In the genomic region with DNA sequence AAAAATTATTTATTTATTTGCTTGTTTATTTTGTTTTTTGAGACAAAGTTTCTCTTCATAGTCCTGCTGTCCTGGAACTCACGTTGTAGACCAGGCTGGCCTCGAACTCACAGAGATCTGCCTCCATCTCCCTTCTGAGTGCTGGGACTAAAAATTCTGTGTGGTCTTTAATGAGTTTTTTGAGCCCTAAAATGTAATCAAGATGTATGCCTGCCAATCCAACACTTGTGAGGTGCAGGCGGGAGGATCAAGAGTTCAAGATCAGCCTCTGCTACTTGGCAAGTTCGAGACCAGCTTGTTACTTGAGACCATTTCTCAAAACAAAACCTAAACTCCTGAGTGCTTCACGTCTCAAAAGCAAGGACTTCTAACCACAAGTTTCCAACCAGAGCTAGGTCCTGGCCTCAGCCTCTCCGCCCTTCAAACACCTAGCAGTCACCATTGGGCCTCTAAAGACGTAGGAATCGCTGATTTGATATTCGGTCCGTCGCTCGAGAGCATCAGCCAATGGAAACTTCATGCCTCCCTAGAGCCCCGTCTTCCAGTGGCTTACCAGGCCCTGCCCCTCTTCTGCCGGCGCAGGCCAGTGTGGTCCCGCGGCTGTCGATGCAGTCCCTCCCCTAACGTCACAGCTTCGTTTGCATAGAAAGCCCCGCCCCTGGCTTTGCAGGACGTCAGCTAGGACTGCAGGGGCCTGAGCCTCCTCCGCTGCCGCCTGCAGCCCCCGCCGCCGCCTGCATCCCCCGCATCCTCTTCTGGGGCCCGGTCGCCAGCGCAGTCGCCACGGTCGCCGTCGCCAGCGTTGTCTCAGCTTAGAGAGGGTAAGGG, we compare ENCODE assay signal across 8 mouse cellular contexts. TPM values are rescaled to one million over a fixed set of nuclear protein-coding genes. Genes with fewer than 3 reads are reported as not detected.
DNase-seq lines count a peak whose midpoint lies in the region; ATAC-seq lines count a peak whose summit lies in the region.

TSS of gene Rab3a (plus strand) at position 637 of the 828 bp plus-strand sequence.

- H3K9me3 ChIP-seq in hindbrain, embryonic 11.5 days (ENCODE audit: control insufficient read depth, low read length) = no peaks in the 10 kb centered on the region

- DNase-seq in MN1 (ENCODE audit: low spot score) = peak; percentile 99
- peak; percentile 98 for DNase-seq in cerebellum, adult 9-10 months
- peak; percentile 98 for DNase-seq in frontal cortex, adult 2 months (ENCODE audit: extremely low spot score in 1 of 2, low spot score in 1 of 2)
- peak; percentile 98 for DNase-seq in hindbrain, embryonic 11.5 days (ENCODE audit: low spot score)
- peak; percentile 95 to 96 for DNase-seq in layer of hippocampus, postnatal 10 days (ENCODE audit: low spot score in 2 of 2)
- peak; percentile 99 for DNase-seq in lung, postnatal 10 days
- DNase-seq in ovary, postnatal 36 days (ENCODE audit: low spot score) = peak; percentile 93
- DNase-seq in thymus, postnatal 25 days = peak; percentile 93

- H3K9ac ChIP-seq in hindbrain, embryonic 11.5 days (ENCODE audit: low read depth, low read length) = peak within 1 kb of the TSS; percentile 66

- no peaks in the 10 kb centered on the region for H3K27me3 ChIP-seq in hindbrain, embryonic 11.5 days (ENCODE audit: control insufficient read depth, insufficient read depth, low read length)

- no peaks in the 10 kb centered on the region; the same call in 1 of the 2 replicates for H3K4me1 ChIP-seq in hindbrain, embryonic 11.5 days (replicated peaks; ENCODE audit: control insufficient read depth, insufficient read depth, low read length)

- H3K27ac ChIP-seq in hindbrain, embryonic 11.5 days (ENCODE audit: low read depth, low read length) = peak within 1 kb of the TSS; percentile 65; the same call in 1 of the 2 replicates

- WGBS in hindbrain, embryonic 11.5 days = 9% methylated on average over 37 of the region's 37 CpGs

- H3K4me2 ChIP-seq in hindbrain, embryonic 11.5 days (replicated peaks; ENCODE audit: low read depth, low read length) = peak within 1 kb of the TSS; percentile 62

- H3K36me3 ChIP-seq in hindbrain, embryonic 11.5 days (ENCODE audit: control insufficient read depth, insufficient read depth, low read length) = no peaks in the 10 kb centered on the region

- ATAC-seq in hindbrain, embryonic 11.5 days (ENCODE audit: low FRiP score) = peak; percentile 98

- peak within 1 kb of the TSS; percentile 60 for H3K4me3 ChIP-seq in hindbrain, embryonic 11.5 days (ENCODE audit: low read depth, low read length)

RNA-seq across cellular contexts. Expression of gene Rab3a, which starts in this region (rescaled TPM):
- 1,054 and 1,113 TPM in 2 replicates for polyA plus RNA-seq in frontal cortex, adult 2 months (2012; rRNA removed)
- 91.5 and 94.3 TPM in 2 replicates for polyA plus RNA-seq in hindbrain, embryonic 11.5 days (2014; fragmentation: Nextera tagmentation; extraction: Ambion mirVana)
- total RNA-seq in layer of hippocampus, postnatal 10 days (2021) = 100 to 1,000 TPM; 584 to 714 TPM

Comparison
In these comparisons a context has a peak if more than half of its experiments do, and no peak if none do; other contexts are left out.
1. Peak in every context shown above with its lines: DNase-seq, ATAC-seq, H3K4me3 ChIP-seq and H3K27ac ChIP-seq.
2. RNA of gene Rab3a (polyA plus RNA-seq): 1,054 to 1,113 TPM in frontal cortex, adult 2 months; 91.5 to 94.3 TPM in hindbrain, embryonic 11.5 days; every median in the first group is over 10 times any median in the second.